Mouse (Mus musculus): ENCODE measurements around the gene Ddb1. TPM values are rescaled to one million over a fixed set of nuclear protein-coding genes. Genes with fewer than 3 reads are reported as not detected.

Ddb1 gene
- total RNA-seq, 2 experiments from 2014 or later = 193 to 195 TPM

DNA sequence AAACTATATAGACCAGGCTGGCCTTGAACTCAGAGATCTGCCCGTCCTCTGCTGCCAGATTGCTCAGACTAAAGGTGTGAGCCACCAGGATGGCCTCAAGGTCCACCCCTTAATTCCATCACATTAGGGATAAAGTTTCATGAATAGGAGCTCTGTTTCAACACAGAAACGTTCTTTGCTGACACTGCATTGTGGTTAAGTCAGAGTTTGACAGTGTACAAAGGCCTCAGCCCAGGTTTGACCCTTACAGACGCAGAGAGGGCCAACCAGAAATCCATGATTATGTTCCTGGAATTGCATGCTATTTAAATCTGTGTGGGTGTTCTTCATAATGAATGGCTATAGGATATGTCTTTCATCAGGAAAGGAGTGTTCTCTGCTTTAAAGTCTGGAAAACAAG is 14.8 kb upstream of the Ddb1 start:
- DNase-seq (ENCODE audit: low spot score in 2 of 2) = no peak

GRCm38 (mm10) chr19:10591659-10592377 is 13.3 kb upstream of the Ddb1 start:
- DNase-seq (ENCODE audit: low spot score in 2 of 2) = no peak

- no peak for DNase-seq (ENCODE audit: low spot score in 2 of 2)
Observed at GRCm38 (mm10) chr19:10598188-10598587, 6.9 kb upstream of the Ddb1 start.

DNA sequence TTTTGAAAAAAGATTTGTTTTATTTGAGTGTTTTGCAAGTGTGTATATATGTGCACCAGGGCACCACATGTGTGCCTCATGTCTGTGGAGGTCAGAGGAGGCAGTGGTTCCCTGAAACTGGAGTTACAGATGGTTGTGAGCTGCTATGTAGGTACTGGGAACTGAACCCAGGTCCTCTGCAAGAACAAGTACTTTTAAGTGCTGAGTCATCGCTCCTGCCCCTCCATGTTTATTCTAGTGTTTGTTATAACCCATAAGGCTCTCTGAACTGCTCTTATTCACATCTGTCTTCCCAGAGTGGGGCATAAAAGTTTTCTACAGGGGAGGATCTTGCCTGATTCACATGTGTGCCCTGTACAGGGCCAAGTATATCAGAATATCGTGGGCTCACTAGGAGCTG is 5.5 kb upstream of the Ddb1 start:
- no peak for DNase-seq (ENCODE audit: low spot score in 2 of 2)

DNA sequence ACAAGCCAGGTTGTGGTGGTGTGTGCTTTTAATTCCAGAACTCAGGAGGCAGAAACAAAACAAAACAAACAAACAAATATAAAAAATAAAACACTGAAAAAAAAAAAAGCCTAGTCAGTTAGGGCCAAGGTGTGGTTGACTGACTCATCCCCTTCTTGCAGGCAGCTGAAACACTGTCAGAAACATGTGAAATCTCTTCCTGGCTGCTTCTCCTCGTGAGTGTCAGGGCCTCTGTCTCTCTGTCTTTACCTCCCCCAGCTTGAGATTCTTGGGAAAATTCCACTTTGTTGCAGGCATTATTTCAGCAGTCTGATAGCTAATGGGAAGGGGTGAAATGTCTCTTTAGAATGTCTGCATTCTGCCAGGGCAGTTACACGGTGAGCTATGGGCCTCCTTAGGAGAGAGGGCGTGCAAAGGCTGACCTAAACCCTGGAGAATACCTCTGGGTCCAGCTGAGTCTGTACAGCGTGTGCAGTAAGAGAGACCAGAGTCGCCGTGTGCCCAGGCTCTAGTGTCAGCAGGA is 2.8 kb upstream of the Ddb1 start:
- no peak for DNase-seq (ENCODE audit: low spot score in 2 of 2)

- peak; percentile 88 for DNase-seq (ENCODE audit: low spot score in 2 of 2)
Observed at GRCm38 (mm10) chr19:10602787-10603186, 2.3 kb upstream of the Ddb1 start.

GRCm38 (mm10) chr19:10603660-10604523 is 1.2 kb upstream of the Ddb1 start:
- DNase-seq (ENCODE audit: low spot score in 2 of 2) = peak in 1 of 2 experiments; percentile 10

DNA sequence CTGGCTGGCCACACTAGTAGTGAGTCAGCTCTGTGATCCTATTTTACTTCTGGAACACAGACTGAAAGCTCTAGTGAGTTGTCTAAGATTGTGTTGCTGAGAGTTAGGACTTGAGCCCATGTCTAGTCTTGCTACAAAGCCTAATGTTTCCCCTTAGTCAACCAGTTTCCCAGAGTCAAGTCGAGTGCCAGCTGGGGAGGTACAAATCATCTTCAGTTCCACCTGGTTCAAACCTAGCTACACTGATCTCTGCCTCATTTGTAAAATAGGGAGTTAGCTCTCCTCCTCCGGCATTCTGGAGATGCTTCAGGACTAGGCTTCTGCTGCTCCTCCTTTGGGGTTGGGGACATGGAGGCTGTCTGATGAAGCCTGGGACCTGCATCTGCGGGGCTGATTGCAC is 593 bp upstream of the Ddb1 start:
- no peak for DNase-seq (ENCODE audit: low spot score in 2 of 2)

GRCm38 (mm10) chr19:10605901-10606622 is 935 bp downstream of the Ddb1 start:
- DNase-seq (ENCODE audit: low spot score in 2 of 2) = no peak

- DNase-seq (ENCODE audit: low spot score in 2 of 2) = no peak
Observed at GRCm38 (mm10) chr19:10608573-10609240, 3.6 kb downstream of the Ddb1 start.

GRCm38 (mm10) chr19:10634106-10634871 is 29.2 kb downstream of the Ddb1 start, which contains the start of gene Vwce:
Vwce (plus strand) TSS chr19:10634213.
- peak; percentile 21 to 25 for DNase-seq (ENCODE audit: low spot score in 2 of 2)

DNA sequence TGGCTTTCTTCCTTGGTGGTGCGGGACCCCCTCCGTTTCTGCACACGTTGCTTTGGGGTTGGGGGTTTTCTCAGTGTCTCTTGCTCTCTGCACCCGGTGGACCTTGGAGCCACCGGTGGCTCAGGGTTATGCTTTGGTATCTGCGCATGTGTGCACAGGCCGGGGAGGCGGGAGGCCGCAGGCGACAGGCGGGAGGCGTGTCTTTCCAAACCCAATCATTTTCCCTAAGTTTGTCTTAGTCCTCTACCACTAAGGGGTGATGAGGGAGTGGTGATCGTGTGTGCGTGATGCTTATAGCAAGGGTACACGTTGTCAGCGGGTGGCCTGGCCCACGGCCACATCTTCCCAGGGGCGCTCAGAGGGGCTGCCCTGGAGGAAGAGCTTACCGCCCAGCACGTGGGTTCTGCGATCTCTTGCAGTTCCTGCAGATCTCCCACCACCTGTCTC is 29.8 kb downstream of the Ddb1 start:
- peak; percentile 57 to 63 for DNase-seq (ENCODE audit: low spot score in 2 of 2)

- DNase-seq (ENCODE audit: low spot score in 2 of 2) = no peak
Observed at GRCm38 (mm10) chr19:10637840-10638239, 32.7 kb downstream of the Ddb1 start.

- no peak for DNase-seq (ENCODE audit: low spot score in 2 of 2)
Observed at GRCm38 (mm10) chr19:10640080-10640479, 35.0 kb downstream of the Ddb1 start.

DNA sequence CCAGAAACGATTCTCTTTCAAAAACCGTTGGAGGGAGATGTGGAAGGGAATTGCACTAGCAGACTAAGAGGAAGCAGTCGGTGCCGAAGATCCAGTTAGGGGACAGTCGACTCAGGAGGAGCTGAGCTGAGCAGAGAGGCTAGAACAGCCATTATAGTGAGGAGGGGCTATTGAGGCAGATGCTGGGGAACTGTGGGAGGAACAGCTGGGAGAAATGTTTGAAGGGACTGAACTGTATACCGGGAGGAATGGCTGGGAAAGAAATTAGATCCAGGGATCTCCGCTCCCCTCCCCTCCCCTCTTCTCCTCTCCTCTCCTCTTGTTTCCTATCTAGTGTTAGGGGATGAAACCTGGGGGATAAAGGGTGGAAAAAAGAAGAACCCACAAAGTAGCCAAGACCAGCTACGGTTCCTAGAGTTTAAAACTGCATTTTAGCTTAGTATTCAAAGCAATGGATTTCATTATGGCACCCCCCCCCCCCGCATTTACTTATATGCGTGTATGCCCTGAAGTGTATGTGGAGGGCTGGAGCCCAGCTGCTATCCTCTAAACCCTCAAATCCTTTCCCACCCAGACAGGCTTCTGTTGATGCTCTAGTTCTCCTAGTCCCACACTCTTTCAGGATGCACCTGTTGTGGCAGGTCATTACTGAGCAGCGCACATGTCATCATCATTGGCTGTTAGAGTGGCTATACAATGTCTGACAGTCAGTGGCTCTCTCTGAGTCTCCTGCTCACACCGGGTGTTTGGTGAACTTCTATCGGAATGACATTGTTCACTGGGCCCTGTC is 35.7 kb downstream of the Ddb1 start:
- DNase-seq (ENCODE audit: low spot score in 2 of 2) = no peak

DNA sequence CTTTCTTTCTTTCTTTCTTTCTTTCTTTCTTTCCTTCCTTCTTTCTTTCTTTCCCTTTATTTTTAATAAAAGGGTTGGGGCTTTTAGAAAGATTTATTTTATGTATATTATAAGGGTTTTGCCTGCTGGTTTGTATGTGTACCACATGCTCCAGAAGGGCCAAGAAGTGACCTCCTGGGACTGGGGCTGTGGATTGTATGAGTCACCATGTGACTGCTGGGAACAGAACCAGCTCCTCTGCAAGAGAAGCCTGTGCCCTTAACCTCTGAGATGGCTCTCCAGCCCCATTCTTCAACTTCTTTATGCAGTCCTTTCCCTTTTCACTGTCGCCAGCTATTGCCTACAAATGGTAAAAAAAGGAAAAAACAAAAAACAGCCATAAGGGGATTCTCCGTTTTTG is 40.5 kb downstream of the Ddb1 start:
- no peak for DNase-seq (ENCODE audit: low spot score in 2 of 2)

GRCm38 (mm10) chr19:10648156-10648555 is 43.0 kb downstream of the Ddb1 start:
- DNase-seq (ENCODE audit: low spot score in 2 of 2) = no peak

DNA sequence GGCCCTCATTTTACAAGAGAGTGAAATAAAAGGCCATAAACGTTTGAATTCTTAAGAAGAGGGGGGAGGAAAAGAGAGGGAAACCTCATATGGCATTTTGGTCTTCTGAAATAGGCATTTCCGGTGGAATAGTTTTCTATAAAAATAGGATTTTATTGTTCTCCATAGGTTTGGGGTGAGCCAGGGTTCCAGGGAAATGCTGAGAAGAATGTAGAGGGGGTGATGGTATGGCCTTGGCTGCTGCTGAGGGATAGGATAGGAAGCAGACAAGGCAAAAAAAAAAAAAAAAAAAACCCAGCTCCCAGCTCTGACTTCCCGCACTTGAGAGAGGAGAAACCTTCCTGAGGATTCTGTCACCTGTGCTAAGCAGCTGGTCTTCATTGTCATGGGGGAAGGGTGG is 50.9 kb downstream of the Ddb1 start:
- DNase-seq (ENCODE audit: low spot score in 2 of 2) = no peak

GRCm38 (mm10) chr19:10657742-10658141 is 52.6 kb downstream of the Ddb1 start:
- DNase-seq (ENCODE audit: low spot score in 2 of 2) = no peak

All from left cerebral cortex, adult 18-20 months (tissue).